Mouse (Mus musculus) lung, postnatal 0 days (tissue): Measurements from ENCODE around the gene Pole.

Experiments used
- CTCF ChIP-seq: IDR thresholded peaks from 2 replicates; pipeline ENCODE4 v1.5.1; 2016; ENCODE audit warnings: antibody characterized with exemption, mild to moderate bottlenecking
- EP300 ChIP-seq: IDR thresholded peaks from 2 replicates; pipeline ENCODE4 v1.6.1; 2016; ENCODE audit warnings: antibody characterized with exemption, mild to moderate bottlenecking, control low read depth

GRCm38 (mm10) chr5:110385263-110385662 lies 99.2 kb downstream of the Pole start:
- TF ChIP-seq CTCF (no peak), EP300 (no peak)
